In the genomic region with DNA sequence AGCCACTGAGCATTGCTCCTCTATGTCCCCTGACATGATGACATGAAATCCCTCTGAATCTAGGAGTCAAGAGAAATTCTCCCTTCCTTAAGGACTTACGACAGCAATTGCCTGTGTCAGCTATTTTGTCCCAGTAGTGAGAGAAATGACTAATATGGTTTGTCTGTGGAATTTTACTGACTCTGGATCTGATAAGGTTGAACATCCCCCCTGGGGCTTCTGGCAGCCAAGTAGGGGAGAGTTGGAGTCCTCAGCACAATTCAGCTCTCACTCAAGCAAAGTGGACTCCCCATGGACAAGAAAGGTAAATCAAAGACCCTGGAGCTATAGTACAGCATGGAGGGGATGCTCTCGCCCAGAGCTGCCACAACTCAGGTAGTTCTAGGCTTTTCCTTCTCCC, we compare ENCODE assay signal across 19 mouse cellular contexts.
DNase-seq lines count a peak whose midpoint lies in the region; TF ChIP-seq lines count a peak whose summit lies in the region.
"Had no signal": no experiment of that assay in that cellular context is flagged by ENCODE, and none has a peak within 500 bp of the region (broad histone marks: within the 10 kb centered on the region; RNA-seq: fewer than 3 reads in every experiment).

No protein-coding gene starts in this region.

- no peaks in the 10 kb centered on the region for H3K27me3 ChIP-seq in kidney, adult 2 months (replicated peaks; ENCODE audit: control insufficient read depth, insufficient read depth, low read length)
- H3K27me3 ChIP-seq: forebrain, embryonic 13.5 days; hindbrain, embryonic 13.5 days; intestine, embryonic 15.5 days had no signal

- no peaks in the 10 kb centered on the region for H3K4me1 ChIP-seq in kidney, adult 2 months (ENCODE audit: control insufficient read depth, insufficient read depth, low read length)
- peaks cover 13% of the 10 kb centered on the region for H3K4me1 ChIP-seq in brown adipose tissue, adult 24 weeks (ENCODE audit: control insufficient read depth, insufficient read depth, insufficient read length, low read length)
- H3K4me1 ChIP-seq: forebrain, embryonic 13.5 days; hindbrain, embryonic 13.5 days had no signal

- no peak for TF ChIP-seq POLR2A in kidney, adult 2 months (IDR thresholded peaks at IDR 0.05; ENCODE audit: low read depth, low read length)

- 67% methylated on average over 2 of the region's 2 CpGs for WGBS in kidney, adult 2 months

- H3K36me3 ChIP-seq in kidney, adult 2 months (ENCODE audit: control insufficient read depth, insufficient read depth, low read length) = no peaks in the 10 kb centered on the region
- H3K36me3 ChIP-seq: embryonic facial prominence, embryonic 10.5 days; G1E; heart, embryonic 12.5 days; hindbrain, embryonic 13.5 days; intestine, embryonic 15.5 days had no signal

- no peak overlapping the region for H3K4me3 ChIP-seq in kidney, adult 2 months (ENCODE audit: insufficient read depth, low read depth, low read length)
- no peak overlapping the region for H3K4me3 ChIP-seq in brown adipose tissue, adult 24 weeks (ENCODE audit: insufficient read depth, low read depth, low read length)
- H3K4me3 ChIP-seq: embryonic facial prominence, embryonic 10.5 days; forebrain, embryonic 13.5 days; gastrocnemius, adult 2 months; heart, embryonic 12.5 days; hindbrain, embryonic 13.5 days; intestine, embryonic 15.5 days had no signal

- peak; percentile 43 for DNase-seq in adrenal gland, postnatal 14 days
- DNase-seq in adrenal gland, adult 18-20 months (ENCODE audit: low spot score in 2 of 2) = no peak
- DNase-seq in kidney, adult 2 months = peak; percentile 16
- no peak for DNase-seq in kidney, postnatal 25 days
- peak; percentile 25 for DNase-seq in NIH3T3 (ENCODE audit: low read depth)
- DNase-seq in gastrocnemius, postnatal 4 days (ENCODE audit: low spot score in 2 of 2) = no peak
- DNase-seq: cerebellum, adult 18-20 months; cerebellum, adult 9-11 months; cerebellum, postnatal 36 days; gastrocnemius, adult 2 months; gastrocnemius, postnatal 25 days; kidney, adult 18-20 months had no signal

- no peak for TF ChIP-seq CTCF in kidney, adult 2 months (conservative IDR thresholded peaks at IDR 0.05; ENCODE audit: insufficient read depth, insufficient read length, low read depth, low read length)

- no peak overlapping the region for H3K27ac ChIP-seq in kidney, adult 2 months (ENCODE audit: insufficient read depth, low read depth, low read length)
- H3K27ac ChIP-seq in brown adipose tissue, adult 24 weeks (replicated peaks; ENCODE audit: low read depth, low read length) = peak overlapping the region; percentile 97
- H3K27ac ChIP-seq: embryonic facial prominence, embryonic 10.5 days; forebrain, embryonic 13.5 days; gastrocnemius, adult 2 months; hindbrain, embryonic 13.5 days; intestine, embryonic 15.5 days had no signal

Comparison
In these comparisons a context has a peak if more than half of its experiments do, and no peak if none do; other contexts are left out.
1. DNase-seq: peak in adrenal gland, postnatal 14 days (single experiment), kidney, adult 2 months (single experiment) and NIH3T3 (single experiment); none in adrenal gland, adult 18-20 months (0 of 2), kidney, postnatal 25 days (0 of 2) and gastrocnemius, postnatal 4 days (0 of 2).